In genomic region chr17:8310838-8311614, GRCm38 (mm10) we compare ENCODE assay signal across 7 mouse cellular contexts. TPM values are rescaled to one million over a fixed set of nuclear protein-coding genes. Genes with fewer than 3 reads are reported as not detected.
A peak's percentile ranks its signal among the peaks of the same experiment; 100 is the strongest.
DNase-seq lines count a peak whose midpoint lies in the region; ATAC-seq and TF ChIP-seq lines count a peak whose summit lies in the region.

Gene Sft2d1, plus strand, starts transcription at chr17:8311102.

- no peak for TF ChIP-seq POLR2A in kidney, adult 2 months (IDR thresholded peaks at IDR 0.05; ENCODE audit: low read depth, low read length)
- TF ChIP-seq POLR2A in spleen, adult 2 months (IDR thresholded peaks at IDR 0.05; ENCODE audit: low read depth, low read length), result peak; percentile 18; the same call in 1 of the 2 replicates

- TF ChIP-seq CTCF in kidney, adult 2 months (conservative IDR thresholded peaks at IDR 0.05; ENCODE audit: insufficient read depth, insufficient read length, low read depth, low read length), result no peak
- no peak for TF ChIP-seq CTCF in spleen, adult 2 months (IDR thresholded peaks at IDR 0.05; ENCODE audit: extremely low read depth, insufficient read depth, insufficient read length, insufficient replicate concordance)

- no peaks in the 10 kb centered on the region for H3K9me3 ChIP-seq in embryonic facial prominence, embryonic 12.5 days
- H3K9me3 ChIP-seq in limb, embryonic 12.5 days, result no peaks in the 10 kb centered on the region
- no peaks in the 10 kb centered on the region for H3K9me3 ChIP-seq in midbrain, embryonic 15.5 days

- peak; percentile 85 for ATAC-seq in embryonic facial prominence, embryonic 12.5 days (ENCODE audit: insufficient number of reproducible peaks, insufficient read depth, low FRiP score, low TSS enrichment)
- ATAC-seq in limb, embryonic 12.5 days (ENCODE audit: insufficient number of reproducible peaks, insufficient read depth, low FRiP score, low TSS enrichment, low read depth), result peak; percentile 81
- ATAC-seq in midbrain, embryonic 15.5 days (replicated peaks), result peak; percentile 93

- peak within 1 kb of the TSS; percentile 86 for H3K4me3 ChIP-seq in embryonic facial prominence, embryonic 12.5 days
- H3K4me3 ChIP-seq in kidney, adult 2 months (ENCODE audit: insufficient read depth, low read depth, low read length), result peak within 1 kb of the TSS; percentile 63
- H3K4me3 ChIP-seq in limb, embryonic 12.5 days (replicated peaks), result peak within 1 kb of the TSS; percentile 89
- peak within 1 kb of the TSS; percentile 66 for H3K4me3 ChIP-seq in midbrain, embryonic 15.5 days
- H3K4me3 ChIP-seq in spleen, adult 2 months (ENCODE audit: extremely low read depth, insufficient read depth, insufficient read length), result peak within 1 kb of the TSS; percentile 95

- H3K4me2 ChIP-seq in embryonic facial prominence, embryonic 12.5 days (replicated peaks), result peak within 1 kb of the TSS; percentile 70
- H3K4me2 ChIP-seq in limb, embryonic 12.5 days, result peak within 1 kb of the TSS; percentile 70
- H3K4me2 ChIP-seq in midbrain, embryonic 15.5 days, result peak within 1 kb of the TSS; percentile 69

- no peaks in the 10 kb centered on the region for H3K27me3 ChIP-seq in embryonic facial prominence, embryonic 12.5 days
- H3K27me3 ChIP-seq in kidney, adult 2 months (replicated peaks; ENCODE audit: control insufficient read depth, insufficient read depth, low read length), result no peaks in the 10 kb centered on the region
- H3K27me3 ChIP-seq in limb, embryonic 12.5 days, result no peaks in the 10 kb centered on the region
- no peaks in the 10 kb centered on the region for H3K27me3 ChIP-seq in midbrain, embryonic 15.5 days (replicated peaks)
- H3K27me3 ChIP-seq in spleen, adult 2 months (ENCODE audit: control insufficient read depth, insufficient read depth, low read length), result no peaks in the 10 kb centered on the region

- WGBS in embryonic facial prominence, embryonic 12.5 days, result under 1% methylated on average over 54 of the region's 54 CpGs
- WGBS in kidney, adult 2 months, result under 1% methylated on average over 54 of the region's 54 CpGs
- WGBS in limb, embryonic 12.5 days, result under 1% methylated on average over 48 of the region's 54 CpGs
- WGBS in midbrain, embryonic 15.5 days, result under 1% methylated on average over 54 of the region's 54 CpGs
- under 1% methylated on average over 54 of the region's 54 CpGs for WGBS in spleen, adult 2 months

- H3K27ac ChIP-seq in embryonic facial prominence, embryonic 12.5 days, result peak within 1 kb of the TSS; percentile 54; the same call in 1 of the 2 replicates
- H3K27ac ChIP-seq in kidney, adult 2 months (ENCODE audit: insufficient read depth, low read depth, low read length), result peak within 1 kb of the TSS; percentile 87
- no peak within 1 kb of the TSS for H3K27ac ChIP-seq in limb, embryonic 12.5 days
- peak within 1 kb of the TSS; percentile 86 for H3K27ac ChIP-seq in midbrain, embryonic 15.5 days
- H3K27ac ChIP-seq in spleen, adult 2 months (ENCODE audit: insufficient read depth, low read length), result peak within 1 kb of the TSS; percentile 73

- peaks cover 4% of the 10 kb centered on the region; the same call in 1 of the 2 replicates for H3K36me3 ChIP-seq in embryonic facial prominence, embryonic 12.5 days
- no peaks in the 10 kb centered on the region for H3K36me3 ChIP-seq in kidney, adult 2 months (ENCODE audit: control insufficient read depth, insufficient read depth, low read length)
- H3K36me3 ChIP-seq in limb, embryonic 12.5 days, result no peaks in the 10 kb centered on the region
- no peaks in the 10 kb centered on the region for H3K36me3 ChIP-seq in midbrain, embryonic 15.5 days (replicated peaks)
- H3K36me3 ChIP-seq in spleen, adult 2 months (ENCODE audit: control insufficient read depth, insufficient read depth, low read length), result no peaks in the 10 kb centered on the region

- peaks cover 14% of the 10 kb centered on the region for H3K4me1 ChIP-seq in embryonic facial prominence, embryonic 12.5 days
- peaks cover 32% of the 10 kb centered on the region for H3K4me1 ChIP-seq in kidney, adult 2 months (ENCODE audit: control insufficient read depth, insufficient read depth, low read length)
- peaks cover 13% of the 10 kb centered on the region for H3K4me1 ChIP-seq in limb, embryonic 12.5 days (replicated peaks)
- peaks cover 32% of the 10 kb centered on the region for H3K4me1 ChIP-seq in midbrain, embryonic 15.5 days
- H3K4me1 ChIP-seq in spleen, adult 2 months (ENCODE audit: control insufficient read depth, insufficient read depth, insufficient read length), result peaks cover 14% of the 10 kb centered on the region; the same call in 1 of the 2 replicates

- DNase-seq in adrenal gland, postnatal 25 days, result peak; percentile 98
- DNase-seq in heart, adult 18-20 months, result peak; percentile 96 to 99
- peak; percentile 98 for DNase-seq in kidney, adult 2 months
- peak; percentile 88 to 92 for DNase-seq in spleen, adult 2 months (ENCODE audit: low read depth in 1 of 2, low spot score in 2 of 2)

- peak within 1 kb of the TSS; percentile 83 for H3K9ac ChIP-seq in embryonic facial prominence, embryonic 12.5 days
- H3K9ac ChIP-seq in limb, embryonic 12.5 days (replicated peaks), result peak within 1 kb of the TSS; percentile 81
- H3K9ac ChIP-seq in midbrain, embryonic 15.5 days, result peak within 1 kb of the TSS; percentile 75

RNA-seq across cellular contexts. Expression of gene Sft2d1, which starts in this region (rescaled TPM):
- total RNA-seq in adrenal gland, postnatal 25 days (2021), result 50.8 and 67.0 TPM in 2 replicates
- polyA plus RNA-seq in embryonic facial prominence, embryonic 12.5 days (2016; fragmentation: Nextera tagmentation; extraction: Ambion mirVana), result 60.6 and 64.6 TPM in 2 replicates
- total RNA-seq in heart, adult 18-20 months (2021), result 10 to 100 TPM; 16.4 to 17.8 TPM
- 70.2 and 76.1 TPM in 2 replicates for polyA plus RNA-seq in kidney, adult 2 months (2012; rRNA removed)
- 58.7 and 62.4 TPM in 2 replicates for polyA plus RNA-seq in limb, embryonic 12.5 days (2016; fragmentation: Nextera tagmentation; extraction: Ambion mirVana)
- polyA plus RNA-seq in midbrain, embryonic 15.5 days (2015; fragmentation: Nextera tagmentation; extraction: Ambion mirVana), result 191 and 200 TPM in 2 replicates
- 61.4 and 81.8 TPM in 2 replicates for polyA plus RNA-seq in spleen, adult 2 months (2012; rRNA removed)
